In genomic region chr9:103363088-103363487, GRCm38 (mm10) we compare ENCODE assay signal across 8 mouse cellular contexts. TPM values are rescaled to one million over a fixed set of nuclear protein-coding genes. Genes with fewer than 3 reads are reported as not detected.
DNase-seq lines count a peak whose midpoint lies in the region; ATAC-seq lines count a peak whose summit lies in the region.

No protein-coding gene starts in this region.

- H3K9me3 ChIP-seq in megakaryocyte, embryonic 14.5 days, result no peaks in the 10 kb centered on the region
- no peaks in the 10 kb centered on the region for H3K9me3 ChIP-seq in forebrain, embryonic 15.5 days
- H3K9me3 ChIP-seq in limb, embryonic 15.5 days, result no peaks in the 10 kb centered on the region
- no peaks in the 10 kb centered on the region for H3K9me3 ChIP-seq in stomach, embryonic 16.5 days (replicated peaks; ENCODE audit: control insufficient read depth, low read length)

- WGBS in forebrain, embryonic 15.5 days, result 65% methylated on average over 6 of the region's 6 CpGs
- 48% methylated on average over 6 of the region's 6 CpGs for WGBS in limb, embryonic 15.5 days
- WGBS in stomach, embryonic 16.5 days, result 57% methylated on average over 6 of the region's 6 CpGs

- peak overlapping the region; percentile 94 for H3K4me3 ChIP-seq in megakaryocyte, embryonic 14.5 days (replicated peaks)
- H3K4me3 ChIP-seq in forebrain, embryonic 15.5 days, result peak overlapping the region; percentile 97; the same call in 1 of the 2 replicates
- peak overlapping the region; percentile 86; the same call in 1 of the 2 replicates for H3K4me3 ChIP-seq in limb, embryonic 15.5 days
- peak overlapping the region; percentile 92 for H3K4me3 ChIP-seq in stomach, embryonic 16.5 days (replicated peaks; ENCODE audit: low read length)

- intact Hi-C loops in gastrocnemius, postnatal 14 days (cut with DNase I; ENCODE audit: low total_unique reads), result no loop called here

- no peak overlapping the region for H3K27ac ChIP-seq in forebrain, embryonic 15.5 days (replicated peaks)
- no peak overlapping the region for H3K27ac ChIP-seq in limb, embryonic 15.5 days
- H3K27ac ChIP-seq in stomach, embryonic 16.5 days (ENCODE audit: low read length), result no peak overlapping the region

- peaks cover 48% of the 10 kb centered on the region for H3K36me3 ChIP-seq in megakaryocyte, embryonic 14.5 days (replicated peaks; ENCODE audit: low read length)
- H3K36me3 ChIP-seq in forebrain, embryonic 15.5 days, result peaks cover 17% of the 10 kb centered on the region
- H3K36me3 ChIP-seq in limb, embryonic 15.5 days, result peaks cover 27% of the 10 kb centered on the region
- H3K36me3 ChIP-seq in stomach, embryonic 16.5 days (ENCODE audit: control insufficient read depth, insufficient read depth, low read length), result no peaks in the 10 kb centered on the region

- H3K4me1 ChIP-seq in megakaryocyte, embryonic 14.5 days, result peaks cover 49% of the 10 kb centered on the region
- peaks cover 25% of the 10 kb centered on the region for H3K4me1 ChIP-seq in forebrain, embryonic 15.5 days
- H3K4me1 ChIP-seq in limb, embryonic 15.5 days, result peaks cover 19% of the 10 kb centered on the region
- H3K4me1 ChIP-seq in stomach, embryonic 16.5 days (ENCODE audit: control insufficient read depth, insufficient read depth, low read length), result peaks cover 21% of the 10 kb centered on the region

- ATAC-seq in megakaryocyte, adult 5-6 weeks (ENCODE audit: poor library complexity, severe bottlenecking), result no peak
- ATAC-seq in forebrain, embryonic 15.5 days (replicated peaks), result no peak
- ATAC-seq in limb, embryonic 15.5 days (ENCODE audit: insufficient number of reproducible peaks, low FRiP score, low TSS enrichment, low read depth), result no peak
- no peak for ATAC-seq in stomach, embryonic 16.5 days (ENCODE audit: insufficient read depth, low FRiP score)

- H3K27me3 ChIP-seq in megakaryocyte, embryonic 14.5 days (replicated peaks), result no peaks in the 10 kb centered on the region
- H3K27me3 ChIP-seq in forebrain, embryonic 15.5 days, result no peaks in the 10 kb centered on the region
- H3K27me3 ChIP-seq in limb, embryonic 15.5 days, result no peaks in the 10 kb centered on the region
- H3K27me3 ChIP-seq in stomach, embryonic 16.5 days (ENCODE audit: control insufficient read depth, insufficient read depth, low read length), result no peaks in the 10 kb centered on the region

- DNase-seq in gastrocnemius, postnatal 14 days, result no peak
- DNase-seq in thymus, postnatal 25 days, result no peak
- no peak for DNase-seq in right cerebral cortex, adult 18-20 months

- H3K4me2 ChIP-seq in forebrain, embryonic 15.5 days (replicated peaks), result peak overlapping the region; percentile 83
- peak overlapping the region; percentile 73 for H3K4me2 ChIP-seq in limb, embryonic 15.5 days
- peak overlapping the region; percentile 73 for H3K4me2 ChIP-seq in stomach, embryonic 16.5 days (ENCODE audit: low read depth, low read length)

- no peak overlapping the region for H3K9ac ChIP-seq in forebrain, embryonic 15.5 days (replicated peaks)
- no peak overlapping the region for H3K9ac ChIP-seq in limb, embryonic 15.5 days
- peak overlapping the region; percentile 43; the same call in 1 of the 2 replicates for H3K9ac ChIP-seq in stomach, embryonic 16.5 days (ENCODE audit: low read length)

RNA-seq across cellular contexts. Expression of gene Cdv3, which starts 2.6 kb away (rescaled TPM):
- polyA plus RNA-seq in megakaryocyte, embryonic 14.5 days (2012; ENCODE audit: insufficient read depth, low replicate concordance), result 71.9 and 112 TPM in 2 replicates
- total RNA-seq in megakaryocyte, adult 5-6 weeks (2015), result 68.3 and 69.7 TPM in 2 replicates
- 111 and 118 TPM in 2 replicates for total RNA-seq in megakaryocyte, adult 5-6 weeks (2017)
- 74.1 and 92.1 TPM in 2 replicates for polyA plus RNA-seq in forebrain, embryonic 15.5 days (2015; fragmentation: Nextera tagmentation; extraction: Ambion mirVana)
- 95.2 and 121 TPM in 2 replicates for polyA plus RNA-seq in limb, embryonic 15.5 days (2015; fragmentation: Nextera tagmentation; extraction: Ambion mirVana)
- polyA plus RNA-seq in stomach, embryonic 16.5 days (2015; fragmentation: Nextera tagmentation; extraction: Ambion mirVana), result 80.8 and 91.8 TPM in 2 replicates
- 100 to 1,000 TPM; 105 to 121 TPM for total RNA-seq in gastrocnemius, postnatal 14 days (2021)

RNA-seq across cellular contexts. Expression of gene Topbp1, which starts 58.1 kb away (rescaled TPM):
- polyA plus RNA-seq in megakaryocyte, embryonic 14.5 days (2012; ENCODE audit: insufficient read depth, low replicate concordance), result 8.6 and 13.7 TPM in 2 replicates
- total RNA-seq in megakaryocyte, adult 5-6 weeks (2015), result 111 and 113 TPM in 2 replicates
- total RNA-seq in megakaryocyte, adult 5-6 weeks (2017), result 130 and 151 TPM in 2 replicates
- 38.4 and 38.5 TPM in 2 replicates for polyA plus RNA-seq in forebrain, embryonic 15.5 days (2015; fragmentation: Nextera tagmentation; extraction: Ambion mirVana)
- polyA plus RNA-seq in limb, embryonic 15.5 days (2015; fragmentation: Nextera tagmentation; extraction: Ambion mirVana), result 50.9 and 57.7 TPM in 2 replicates
- polyA plus RNA-seq in stomach, embryonic 16.5 days (2015; fragmentation: Nextera tagmentation; extraction: Ambion mirVana), result 41.8 and 43.6 TPM in 2 replicates
- 10 to 100 TPM in 1 of 2 experiments, 1 to 10 TPM in 1; 8.6 to 10.0 TPM for total RNA-seq in gastrocnemius, postnatal 14 days (2021)

RNA-seq across cellular contexts. Expression of gene 1300017J02Rik, which starts 58.2 kb away (rescaled TPM):
- polyA plus RNA-seq in megakaryocyte, embryonic 14.5 days (2012; ENCODE audit: insufficient read depth, low replicate concordance), result not detected in 2 replicates
- total RNA-seq in megakaryocyte, adult 5-6 weeks (2015), result 0.89 and 2.3 TPM in 2 replicates
- total RNA-seq in megakaryocyte, adult 5-6 weeks (2017), result 1.7 and 2.4 TPM in 2 replicates
- 1.4 and 1.6 TPM in 2 replicates for polyA plus RNA-seq in forebrain, embryonic 15.5 days (2015; fragmentation: Nextera tagmentation; extraction: Ambion mirVana)
- 0.88 and 1.5 TPM in 2 replicates for polyA plus RNA-seq in limb, embryonic 15.5 days (2015; fragmentation: Nextera tagmentation; extraction: Ambion mirVana)
- 3.7 and 4.4 TPM in 2 replicates for polyA plus RNA-seq in stomach, embryonic 16.5 days (2015; fragmentation: Nextera tagmentation; extraction: Ambion mirVana)
- under 1 TPM; 0.12 to 0.91 TPM for total RNA-seq in gastrocnemius, postnatal 14 days (2021)
